Mouse (Mus musculus) thymus, postnatal 0 days (tissue): Measurements from ENCODE around the gene Txndc11. TPM values are rescaled to one million over a fixed set of nuclear protein-coding genes. Genes with fewer than 3 reads are reported as not detected.
A peak's percentile ranks its signal among the peaks of the same experiment; 100 is the strongest.
"Not testable (repeated sequence)": the region's sequence is repeated elsewhere in the genome, so short reads cannot be mapped to it uniquely, and the experiment has no call there.

Experiments used
- DNase-seq: peaks from one replicate; pipeline ENCODE4 v3.0.0-alpha.2; 2015; ENCODE audit warnings: low spot score
- polyA plus RNA-seq: library from polyadenylated mRNA; unstranded; fragments of >200 nt; fragmentation: Nextera tagmentation; extraction: Ambion mirVana; gene quantifications from 2 replicates; pipeline ENCODE4 v1.2.1, GENCODE M21; 2015

Txndc11 gene
- polyA plus RNA-seq = 23.6 and 27.2 TPM in 2 replicates

- peak; percentile 99 for DNase-seq
Measured at GRCm38 (mm10) chr16:11134348-11135344, at the start of gene Txndc11. Txndc11 (minus strand) TSS chr16:11134650.

- DNase-seq = peak; percentile 5
Measured at GRCm38 (mm10) chr16:11177404-11177803, 43.0 kb upstream of the Txndc11 start.

GRCm38 (mm10) chr16:11176884-11177244 is 42.4 kb upstream of the Txndc11 start:
- no peak for DNase-seq

- peak; percentile 94 for DNase-seq
Measured at GRCm38 (mm10) chr16:11176208-11176883, 41.9 kb upstream of the Txndc11 start, which contains the start of gene Zc3h7a. Zc3h7a (minus strand) TSS chr16:11176393.

GRCm38 (mm10) chr16:11175489-11176207 is 41.2 kb upstream of the Txndc11 start:
- DNase-seq = no peak

- no peak for DNase-seq
Measured at GRCm38 (mm10) chr16:11175100-11175488, 40.6 kb upstream of the Txndc11 start.

GRCm38 (mm10) chr16:11174671-11175081 is 40.2 kb upstream of the Txndc11 start:
- DNase-seq = peak; percentile 67

- no peak for DNase-seq
Measured at GRCm38 (mm10) chr16:11171679-11172078, 37.2 kb upstream of the Txndc11 start.

GRCm38 (mm10) chr16:11166431-11166830 is 32.0 kb upstream of the Txndc11 start:
- no peak for DNase-seq

- DNase-seq = no peak
Measured at GRCm38 (mm10) chr16:11164695-11165255, 30.3 kb upstream of the Txndc11 start.

- peak; percentile 89 for DNase-seq
Measured at GRCm38 (mm10) chr16:11157721-11158120, 23.3 kb upstream of the Txndc11 start.

- no peak for DNase-seq
Measured at GRCm38 (mm10) chr16:11154500-11154899, 20.1 kb upstream of the Txndc11 start.

- not testable (repeated sequence) for DNase-seq
Measured at GRCm38 (mm10) chr16:11143706-11144483, 9.4 kb upstream of the Txndc11 start.

- no peak for DNase-seq
Measured at GRCm38 (mm10) chr16:11133476-11134347, 738 bp downstream of the Txndc11 start.

- peak; percentile 15 for DNase-seq
Measured at GRCm38 (mm10) chr16:11132839-11133238, 1.6 kb downstream of the Txndc11 start.

GRCm38 (mm10) chr16:11128301-11128700 is 6.1 kb downstream of the Txndc11 start:
- DNase-seq = no peak

GRCm38 (mm10) chr16:11125371-11125770 is 9.1 kb downstream of the Txndc11 start:
- no peak for DNase-seq

GRCm38 (mm10) chr16:11124110-11124509 is 10.3 kb downstream of the Txndc11 start:
- no peak for DNase-seq

- DNase-seq = no peak
Measured at GRCm38 (mm10) chr16:11122625-11123024, 11.8 kb downstream of the Txndc11 start.
